Mouse (Mus musculus): ENCODE measurements around the gene Arhgef6.

The Arhgef6 gene

GRCm38 (mm10) chrX:57183359-57183758 is 155.2 kb downstream of the Arhgef6 start:
- no peak for DNase-seq

- no peak for DNase-seq
Measured at GRCm38 (mm10) chrX:57182470-57182869, 156.1 kb downstream of the Arhgef6 start.
